Mouse (Mus musculus): Measurements from ENCODE around the gene Ube3b. TPM values are rescaled to one million over a fixed set of nuclear protein-coding genes. Genes with fewer than 3 reads are reported as not detected.

Ube3b gene
- polyA plus RNA-seq, 1 experiment from 2014 or later: 35.9 TPM

DNA sequence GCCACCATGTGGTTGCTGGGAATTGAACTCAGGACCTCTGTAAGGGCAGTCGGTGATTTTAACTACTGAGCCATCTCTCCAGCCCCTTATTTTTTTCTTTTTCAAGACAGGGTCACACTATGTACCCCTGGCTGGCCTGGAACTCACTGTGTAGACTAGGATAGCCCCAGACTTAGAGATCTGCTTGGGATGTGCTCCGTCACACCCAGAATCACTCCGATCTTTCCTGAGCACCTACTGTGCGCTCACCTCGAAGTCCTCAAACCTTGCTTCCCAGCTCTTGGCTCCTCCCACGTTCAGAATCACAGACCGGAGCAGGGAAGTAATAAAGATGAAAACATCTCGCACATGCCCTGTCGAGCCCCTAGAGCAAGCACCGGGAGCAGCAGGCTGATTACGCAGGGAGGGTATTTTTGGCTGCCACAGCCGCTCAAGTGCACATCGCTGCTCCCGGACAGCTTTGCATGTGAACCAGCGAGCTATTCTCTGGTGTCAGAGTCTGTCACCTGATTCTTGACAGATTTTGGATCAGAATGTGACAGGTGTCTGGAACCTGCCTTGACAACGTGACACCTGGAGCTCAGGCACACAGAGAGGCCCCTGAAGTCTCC is 76.7 kb downstream of the Ube3b start:
- no peak for ATAC-seq
- H3K36me3 ChIP-seq (ENCODE audit: control insufficient read depth, insufficient read depth, low read length): peaks cover 17% of the 10 kb centered on the region
- no peaks in the 10 kb centered on the region for H3K9me3 ChIP-seq (replicated peaks; ENCODE audit: control insufficient read depth, low read length)
- H3K27ac ChIP-seq (ENCODE audit: low read depth, low read length): no peak overlapping the region
- no peak for DNase-seq (ENCODE audit: low spot score)
- H3K4me2 ChIP-seq (ENCODE audit: low read length): no peak overlapping the region
- no peaks in the 10 kb centered on the region for H3K27me3 ChIP-seq (replicated peaks; ENCODE audit: control insufficient read depth, insufficient read depth, low read length)
- 83% methylated on average over 16 of the region's 16 CpGs for WGBS
- no peaks in the 10 kb centered on the region for H3K4me1 ChIP-seq (ENCODE audit: control insufficient read depth, insufficient read depth, low read length)
- H3K4me3 ChIP-seq (ENCODE audit: low read depth, low read length): no peak overlapping the region
- no peak overlapping the region for H3K9ac ChIP-seq (ENCODE audit: low read length)

DNA sequence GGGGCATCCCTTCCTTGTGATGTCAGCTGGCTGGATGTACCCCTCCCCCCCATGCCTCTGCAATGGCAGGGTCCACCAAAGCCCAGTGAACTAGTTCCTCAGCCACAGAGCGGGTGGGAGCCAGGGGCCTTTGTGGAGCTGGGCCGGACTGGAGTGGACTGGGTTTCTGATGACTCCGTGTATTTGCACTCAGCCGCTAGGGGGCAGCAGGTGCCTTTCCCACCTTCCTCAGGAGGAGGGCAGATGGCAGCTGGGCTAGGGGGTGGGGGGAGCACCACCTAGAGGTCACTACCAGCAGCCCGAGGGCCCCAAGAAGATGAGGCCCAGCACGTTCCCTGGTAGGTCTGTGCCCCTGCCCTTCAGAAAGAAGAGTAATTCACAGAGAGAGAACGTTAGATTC is 80.8 kb downstream of the Ube3b start:
- peak; percentile 49 for ATAC-seq
- Histone ChIP-seq H3K4me3 (ENCODE audit: low read depth, low read length) (no peak overlapping the region), H3K4me1 (ENCODE audit: control insufficient read depth, insufficient read depth, low read length) (peaks cover 6% of the 10 kb centered on the region), H3K4me2 (ENCODE audit: low read length) (no peak overlapping the region), H3K9ac (ENCODE audit: low read length) (no peak overlapping the region), H3K27ac (ENCODE audit: low read depth, low read length) (no peak overlapping the region), H3K27me3 (replicated peaks; ENCODE audit: control insufficient read depth, insufficient read depth, low read length) (no peaks in the 10 kb centered on the region; the same call in 1 of the 2 replicates), H3K9me3 (replicated peaks; ENCODE audit: control insufficient read depth, low read length) (no peaks in the 10 kb centered on the region), H3K36me3 (ENCODE audit: control insufficient read depth, insufficient read depth, low read length) (0 out of 2 replicates have a peak, but pooled peaks cover 3% of the 10 kb centered on the region)
- WGBS: 7% methylated on average over 7 of the region's 7 CpGs
- DNase-seq (ENCODE audit: low spot score): peak; percentile 81

DNA sequence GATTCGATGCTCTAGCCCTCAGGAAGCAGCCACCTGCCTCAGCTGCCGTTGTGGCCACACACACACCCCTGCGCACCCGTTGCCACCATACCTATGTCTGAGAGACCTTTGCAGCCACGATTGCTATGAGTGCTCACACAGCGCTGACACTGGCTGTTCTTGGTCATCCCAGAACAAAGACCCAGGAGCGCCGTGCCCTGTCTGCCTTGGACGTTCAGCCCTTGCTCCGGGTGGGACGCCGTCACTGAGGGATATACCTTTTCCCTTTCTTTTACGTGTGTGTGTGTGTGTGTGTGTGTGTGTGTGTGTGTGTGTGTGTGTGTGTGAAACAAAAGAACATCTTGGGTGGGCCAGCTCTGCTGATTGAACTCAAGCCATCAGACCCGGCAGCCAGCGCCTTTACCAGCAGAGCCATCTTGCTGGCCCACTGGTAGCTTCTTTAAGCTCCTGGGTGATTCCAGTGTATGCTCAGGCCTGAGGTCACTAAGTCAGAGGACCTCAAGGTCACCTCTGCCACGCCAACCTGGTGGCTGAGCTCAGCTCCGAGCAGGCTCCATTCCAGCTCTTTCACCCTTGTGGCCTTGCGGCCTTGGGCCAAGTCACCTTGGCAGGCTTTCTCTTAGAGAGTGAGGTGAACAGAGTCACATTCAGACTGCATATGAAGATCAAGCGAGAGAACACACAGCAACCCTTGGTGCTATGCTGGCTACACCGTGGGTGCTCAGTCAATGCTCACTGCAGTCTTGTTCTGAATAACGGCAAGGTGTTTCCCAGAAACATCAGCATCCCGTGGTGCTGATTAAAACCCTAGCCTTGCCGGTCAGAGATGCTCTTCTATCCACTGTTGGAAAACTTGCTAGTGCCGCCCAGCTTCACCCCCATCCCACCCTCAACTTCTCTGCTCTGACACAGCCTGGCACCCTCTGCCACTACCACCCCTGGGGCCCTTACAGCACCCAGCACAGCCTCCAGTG is 81.9 kb downstream of the Ube3b start:
- DNase-seq (ENCODE audit: low spot score): no peak
- H3K27ac ChIP-seq (ENCODE audit: low read depth, low read length): no peak overlapping the region
- ATAC-seq: no peak
- H3K4me3 ChIP-seq (ENCODE audit: low read depth, low read length): no peak overlapping the region
- no peaks in the 10 kb centered on the region; the same call in 1 of the 2 replicates for H3K27me3 ChIP-seq (replicated peaks; ENCODE audit: control insufficient read depth, insufficient read depth, low read length)
- 0 out of 2 replicates have a peak, but pooled peaks cover 3% of the 10 kb centered on the region for H3K36me3 ChIP-seq (ENCODE audit: control insufficient read depth, insufficient read depth, low read length)
- 69% methylated on average over 24 of the region's 24 CpGs for WGBS
- H3K9ac ChIP-seq (ENCODE audit: low read length): no peak overlapping the region
- H3K4me1 ChIP-seq (ENCODE audit: control insufficient read depth, insufficient read depth, low read length): peaks cover 14% of the 10 kb centered on the region
- H3K4me2 ChIP-seq (ENCODE audit: low read length): no peak overlapping the region
- no peaks in the 10 kb centered on the region for H3K9me3 ChIP-seq (replicated peaks; ENCODE audit: control insufficient read depth, low read length)

DNA sequence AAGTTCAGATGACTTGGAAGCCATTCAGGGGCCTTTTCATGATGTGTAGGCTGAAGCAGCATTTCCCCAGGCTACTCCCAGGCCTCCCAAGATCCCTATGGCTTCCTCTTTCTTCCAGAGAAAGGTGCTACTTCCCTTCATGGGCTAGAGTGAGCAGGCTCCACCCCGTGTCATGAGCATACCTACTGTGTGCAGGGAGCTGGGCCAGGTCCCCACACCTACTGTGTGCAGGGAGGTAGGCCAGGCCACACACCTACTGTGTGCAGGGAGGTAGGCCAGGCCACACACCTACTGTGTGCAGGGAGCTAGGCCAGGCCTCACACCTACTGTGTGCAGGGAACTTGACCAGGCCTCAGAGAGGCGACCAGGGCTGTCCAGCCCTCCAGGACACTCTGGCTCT is 84.2 kb downstream of the Ube3b start:
- no peak for ATAC-seq
- no peak overlapping the region for H3K4me3 ChIP-seq (ENCODE audit: low read depth, low read length)
- H3K4me2 ChIP-seq (ENCODE audit: low read length): no peak overlapping the region
- no peak overlapping the region for H3K9ac ChIP-seq (ENCODE audit: low read length)
- no peaks in the 10 kb centered on the region for H3K36me3 ChIP-seq (ENCODE audit: control insufficient read depth, insufficient read depth, low read length)
- H3K27ac ChIP-seq (ENCODE audit: low read depth, low read length): no peak overlapping the region; the same call in 1 of the 2 replicates
- no peak for DNase-seq (ENCODE audit: low spot score)
- no peaks in the 10 kb centered on the region for H3K9me3 ChIP-seq (replicated peaks; ENCODE audit: control insufficient read depth, low read length)
- WGBS: 79% methylated on average over 2 of the region's 2 CpGs
- H3K27me3 ChIP-seq (replicated peaks; ENCODE audit: control insufficient read depth, insufficient read depth, low read length): no peaks in the 10 kb centered on the region; the same call in 1 of the 2 replicates
- peaks cover 21% of the 10 kb centered on the region for H3K4me1 ChIP-seq (ENCODE audit: control insufficient read depth, insufficient read depth, low read length)

DNA sequence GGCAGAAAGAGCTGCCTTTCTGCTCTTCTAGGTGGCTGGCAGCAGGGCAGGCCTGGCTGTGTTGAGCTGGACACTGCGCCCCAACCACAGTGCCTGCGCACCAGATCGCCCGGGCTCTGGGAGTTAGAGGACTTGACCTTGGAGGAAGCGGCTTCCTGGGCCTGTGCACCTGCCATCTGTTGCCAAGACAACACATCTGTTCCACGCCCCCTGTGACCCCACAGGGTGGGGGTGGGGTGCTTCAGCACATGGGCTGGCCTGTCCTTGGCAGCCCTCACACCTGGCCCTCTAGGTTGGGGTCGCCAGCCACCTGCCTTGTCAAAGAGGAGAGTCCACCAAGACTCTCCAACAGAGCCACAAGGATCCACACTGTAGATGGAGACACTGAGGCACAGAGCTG is 85.2 kb downstream of the Ube3b start:
- no peak overlapping the region for H3K4me3 ChIP-seq (ENCODE audit: low read depth, low read length)
- peaks cover 21% of the 10 kb centered on the region for H3K4me1 ChIP-seq (ENCODE audit: control insufficient read depth, insufficient read depth, low read length)
- ATAC-seq (no peak), DNase-seq (ENCODE audit: low spot score) (no peak)
- no peak overlapping the region for H3K4me2 ChIP-seq (ENCODE audit: low read length)
- H3K27me3 ChIP-seq (replicated peaks; ENCODE audit: control insufficient read depth, insufficient read depth, low read length): no peaks in the 10 kb centered on the region; the same call in 1 of the 2 replicates
- no peaks in the 10 kb centered on the region for H3K36me3 ChIP-seq (ENCODE audit: control insufficient read depth, insufficient read depth, low read length)
- no peak overlapping the region for H3K27ac ChIP-seq (ENCODE audit: low read depth, low read length)
- 77% methylated on average over 7 of the region's 7 CpGs for WGBS
- H3K9ac ChIP-seq (ENCODE audit: low read length): peak overlapping the region; percentile 37; the same call in 1 of the 2 replicates
- H3K9me3 ChIP-seq (replicated peaks; ENCODE audit: control insufficient read depth, low read length): no peaks in the 10 kb centered on the region

DNA sequence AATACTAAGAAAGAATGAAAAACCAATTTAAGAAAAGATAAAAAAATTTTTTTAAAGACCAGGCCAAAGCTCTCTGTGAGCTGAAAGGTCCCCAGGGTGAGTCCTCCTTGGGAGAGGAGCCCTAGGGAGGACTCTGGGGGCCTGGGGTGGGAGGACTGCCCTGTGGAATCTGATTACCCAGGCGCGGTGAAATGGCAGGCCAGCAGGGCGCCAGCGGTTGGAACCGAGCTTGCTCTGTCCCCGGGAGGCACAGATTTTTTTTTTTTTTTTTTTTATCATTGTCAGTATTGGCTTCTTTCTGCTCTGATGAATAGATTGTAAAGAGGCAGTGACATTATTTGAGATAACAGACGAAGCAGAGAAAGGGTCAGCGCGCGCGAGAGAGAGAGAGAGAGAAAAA is 86.6 kb downstream of the Ube3b start:
- H3K36me3 ChIP-seq (ENCODE audit: control insufficient read depth, insufficient read depth, low read length): no peaks in the 10 kb centered on the region
- peak overlapping the region; percentile 29; the same call in 1 of the 2 replicates for H3K9ac ChIP-seq (ENCODE audit: low read length)
- H3K27ac ChIP-seq (ENCODE audit: low read depth, low read length): peak overlapping the region; percentile 88
- no peak for DNase-seq (ENCODE audit: low spot score)
- peaks cover 3% of the 10 kb centered on the region; the same call in 1 of the 2 replicates for H3K27me3 ChIP-seq (replicated peaks; ENCODE audit: control insufficient read depth, insufficient read depth, low read length)
- peaks cover 21% of the 10 kb centered on the region for H3K4me1 ChIP-seq (ENCODE audit: control insufficient read depth, insufficient read depth, low read length)
- ATAC-seq: peak; percentile 56
- peak overlapping the region; percentile 10 for H3K4me3 ChIP-seq (ENCODE audit: low read depth, low read length)
- 1% methylated on average over 11 of the region's 11 CpGs for WGBS
- peak overlapping the region; percentile 44 for H3K4me2 ChIP-seq (ENCODE audit: low read length)
- H3K9me3 ChIP-seq (replicated peaks; ENCODE audit: control insufficient read depth, low read length): no peaks in the 10 kb centered on the region

DNA sequence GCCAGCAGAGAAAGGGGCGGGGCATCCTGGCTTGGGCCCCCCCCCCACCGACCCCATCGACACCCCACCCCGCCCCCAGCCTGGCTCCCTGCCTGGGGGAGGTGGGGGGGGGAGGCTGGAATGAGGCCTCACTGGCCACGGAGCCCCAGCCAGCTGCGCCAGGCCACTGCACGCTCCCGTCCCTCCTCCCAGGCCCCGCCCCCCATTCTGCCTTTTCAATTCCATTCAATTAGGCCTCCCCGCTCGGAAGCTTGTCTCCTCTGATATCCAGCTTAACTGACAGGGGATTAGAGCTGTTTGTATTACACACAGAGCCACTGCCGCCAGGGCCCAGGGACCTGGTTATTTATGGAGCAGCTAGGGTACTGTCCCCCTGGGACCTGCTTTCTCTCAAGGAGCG is 87.0 kb downstream of the Ube3b start:
- Histone ChIP-seq H3K9me3 (replicated peaks; ENCODE audit: control insufficient read depth, low read length) (no peaks in the 10 kb centered on the region), H3K9ac (ENCODE audit: low read length) (peak overlapping the region; percentile 29; the same call in 1 of the 2 replicates), H3K27me3 (replicated peaks; ENCODE audit: control insufficient read depth, insufficient read depth, low read length) (peaks cover 4% of the 10 kb centered on the region; the same call in 1 of the 2 replicates), H3K4me2 (ENCODE audit: low read length) (peak overlapping the region; percentile 44), H3K36me3 (ENCODE audit: control insufficient read depth, insufficient read depth, low read length) (no peaks in the 10 kb centered on the region), H3K4me1 (ENCODE audit: control insufficient read depth, insufficient read depth, low read length) (peaks cover 21% of the 10 kb centered on the region), H3K4me3 (ENCODE audit: low read depth, low read length) (peak overlapping the region; percentile 10), H3K27ac (ENCODE audit: low read depth, low read length) (peak overlapping the region; percentile 88)
- peak; percentile 96 for DNase-seq (ENCODE audit: low spot score)
- WGBS: 0% methylated on average over 8 of the region's 13 CpGs
- peak; percentile 92 for ATAC-seq

DNA sequence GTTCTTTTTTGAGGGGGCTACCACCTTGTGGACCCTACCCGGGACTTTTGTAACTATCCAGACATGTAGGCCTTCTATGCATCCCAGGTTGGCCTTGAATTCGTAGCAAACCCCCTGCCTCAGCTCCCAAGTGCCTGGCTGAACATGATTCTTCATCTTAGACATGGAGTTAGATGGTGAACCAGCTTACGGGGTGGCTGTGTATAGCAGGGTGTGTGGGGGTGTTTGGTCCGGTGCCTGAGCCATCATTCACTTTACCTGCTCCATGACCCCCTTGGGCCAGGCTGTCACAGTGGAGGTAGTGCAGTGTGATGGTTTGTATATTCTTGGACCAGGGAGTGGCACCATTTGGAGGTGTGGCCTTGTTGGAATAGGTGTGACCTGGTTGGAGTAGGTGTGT is 87.6 kb downstream of the Ube3b start:
- WGBS: 27% methylated on average over 4 of the region's 4 CpGs
- Histone ChIP-seq H3K4me3 (ENCODE audit: low read depth, low read length) (no peak overlapping the region), H3K27me3 (replicated peaks; ENCODE audit: control insufficient read depth, insufficient read depth, low read length) (peaks cover 4% of the 10 kb centered on the region; the same call in 1 of the 2 replicates), H3K9ac (ENCODE audit: low read length) (peak overlapping the region; percentile 4; the same call in 1 of the 2 replicates), H3K4me2 (ENCODE audit: low read length) (peak overlapping the region; percentile 44), H3K36me3 (ENCODE audit: control insufficient read depth, insufficient read depth, low read length) (no peaks in the 10 kb centered on the region), H3K9me3 (replicated peaks; ENCODE audit: control insufficient read depth, low read length) (no peaks in the 10 kb centered on the region), H3K4me1 (ENCODE audit: control insufficient read depth, insufficient read depth, low read length) (peaks cover 21% of the 10 kb centered on the region), H3K27ac (ENCODE audit: low read depth, low read length) (peak overlapping the region; percentile 88)
- DNase-seq (ENCODE audit: low spot score) (no peak), ATAC-seq (0 out of 2 replicates have a peak, but pooled peaks have one; percentile 9)
